Mouse (Mus musculus): ENCODE measurements around the gene Pde4d. TPM values are rescaled to one million over a fixed set of nuclear protein-coding genes. Genes with fewer than 3 reads are reported as not detected.

Pde4d gene
- total and polyA plus RNA-seq, 3 experiments, result 18.5 to 18.8 TPM; not detected in 1

- Histone ChIP-seq H3K27ac (ENCODE audit: control insufficient read depth, low read depth, low read length) (no peak overlapping the region), H3K27me3 (ENCODE audit: control insufficient read depth in 1 of 2, insufficient read depth in 2 of 2, low read length in 2 of 2) (no peaks in the 10 kb centered on the region), H3K9me3 (replicated peaks; ENCODE audit: insufficient read depth, low read length) (no peaks in the 10 kb centered on the region), H3K36me3 (ENCODE audit: control insufficient read depth in 1 of 2, insufficient read depth in 2 of 2, low read length in 2 of 2) (no peaks in the 10 kb centered on the region), H3K9ac (ENCODE audit: control insufficient read depth, low read depth, low read length, poor library complexity, severe bottlenecking) (no peak overlapping the region), H3K4me1 (ENCODE audit: control insufficient read depth in 1 of 2, insufficient read depth in 2 of 2, low read length in 2 of 2) (no peaks in the 10 kb centered on the region), H3K4me3 (ENCODE audit: control insufficient read depth in 1 of 2, insufficient read depth in 1 of 2, low read depth in 2 of 2, low read length in 2 of 2) (no peak overlapping the region), H3K79me2 (ENCODE audit: control insufficient read depth, insufficient read depth, low read length, poor library complexity) (no peaks in the 10 kb centered on the region)
- DNase-seq (ENCODE audit: low read depth, low spot score), result no peak
- TF ChIP-seq JUND (IDR thresholded peaks at IDR 0.05; ENCODE audit: low read depth, low read length) (no peak), BHLHE40 (IDR thresholded peaks at IDR 0.05; ENCODE audit: borderline replicate concordance, low read depth, low read length) (no peak), MAZ (IDR thresholded peaks at IDR 0.05; ENCODE audit: low read depth, low read length) (no peak), POLR2A (IDR thresholded peaks at IDR 0.05; ENCODE audit: control insufficient read depth in 1 of 2, insufficient read depth in 1 of 2, low read depth in 1 of 2, low read length in 2 of 2, poor library complexity in 1 of 2) (no peak), NELFE (IDR thresholded peaks at IDR 0.05; ENCODE audit: low read depth, low read length) (no peak), ELF1 (IDR thresholded peaks at IDR 0.05; ENCODE audit: low read depth, low read length) (no peak), MAX (IDR thresholded peaks at IDR 0.05; ENCODE audit: low read length) (no peak), ZKSCAN1 (IDR thresholded peaks at IDR 0.05; ENCODE audit: low read depth, low read length) (no peak), MAFK (IDR thresholded peaks at IDR 0.05; ENCODE audit: borderline replicate concordance, low read depth, low read length) (no peak), TCF12 (IDR thresholded peaks at IDR 0.05; ENCODE audit: low read depth, low read length) (no peak), POLR2AphosphoS2 (IDR thresholded peaks at IDR 0.05; ENCODE audit: low read length) (no peak), CHD2 (IDR thresholded peaks at IDR 0.05; ENCODE audit: low read length) (no peak), ZNF384 (IDR thresholded peaks at IDR 0.05; ENCODE audit: low read depth, low read length) (no peak), RCOR1 (IDR thresholded peaks at IDR 0.05; ENCODE audit: low read depth, low read length) (no peak), MYC (IDR thresholded peaks at IDR 0.05; ENCODE audit: low read depth, low read length) (no peak), ETS1 (IDR thresholded peaks at IDR 0.05; ENCODE audit: low read depth, low read length) (no peak), NRF1 (IDR thresholded peaks at IDR 0.05; ENCODE audit: insufficient read depth, low read depth, low read length, poor library complexity, severe bottlenecking) (no peak), ZMIZ1 (IDR thresholded peaks at IDR 0.05; ENCODE audit: low read depth, low read length) (no peak), GABPA (IDR thresholded peaks at IDR 0.05; ENCODE audit: low read depth, low read length) (no peak)
Measured at GRCm38 (mm10) chr13:108769465-108770056, 319.8 kb downstream of the Pde4d start.

- TF ChIP-seq RAD21 (IDR thresholded peaks at IDR 0.05; ENCODE audit: low read depth, low read length), result no peak
- TF ChIP-seq CHD2 (IDR thresholded peaks at IDR 0.05; ENCODE audit: low read length), result no peak
- no peak for TF ChIP-seq TCF12 (IDR thresholded peaks at IDR 0.05; ENCODE audit: low read depth, low read length)
- TF ChIP-seq GABPA (IDR thresholded peaks at IDR 0.05; ENCODE audit: low read depth, low read length), result no peak
- no peak for TF ChIP-seq ZKSCAN1 (IDR thresholded peaks at IDR 0.05; ENCODE audit: low read depth, low read length)
- TF ChIP-seq POLR2AphosphoS5 (IDR thresholded peaks at IDR 0.05; ENCODE audit: borderline replicate concordance, low read depth, low read length), result no peak
- TF ChIP-seq ZMIZ1 (IDR thresholded peaks at IDR 0.05; ENCODE audit: low read depth, low read length), result no peak
- no peak for TF ChIP-seq MXI1 (IDR thresholded peaks at IDR 0.05; ENCODE audit: low read depth, low read length)
- no peaks in the 10 kb centered on the region for H3K27me3 ChIP-seq (ENCODE audit: control insufficient read depth in 1 of 2, insufficient read depth in 2 of 2, low read length in 2 of 2)
- no peaks in the 10 kb centered on the region for H3K4me1 ChIP-seq (ENCODE audit: control insufficient read depth in 1 of 2, insufficient read depth in 2 of 2, low read length in 2 of 2)
- H3K9me3 ChIP-seq (replicated peaks; ENCODE audit: insufficient read depth, low read length), result no peaks in the 10 kb centered on the region
- H3K9ac ChIP-seq (ENCODE audit: control insufficient read depth, low read depth, low read length, poor library complexity, severe bottlenecking), result no peak overlapping the region
- no peaks in the 10 kb centered on the region for H3K36me3 ChIP-seq (ENCODE audit: control insufficient read depth in 1 of 2, insufficient read depth in 2 of 2, low read length in 2 of 2)
- H3K4me3 ChIP-seq (ENCODE audit: control insufficient read depth in 1 of 2, insufficient read depth in 1 of 2, low read depth in 2 of 2, low read length in 2 of 2), result no peak overlapping the region
- H3K27ac ChIP-seq (ENCODE audit: control insufficient read depth, low read depth, low read length), result no peak overlapping the region
- no peaks in the 10 kb centered on the region for H3K79me2 ChIP-seq (ENCODE audit: control insufficient read depth, insufficient read depth, low read length, poor library complexity)
- no peak for DNase-seq (ENCODE audit: low read depth, low spot score)
Measured at GRCm38 (mm10) chr13:108772386-108772785, 322.6 kb downstream of the Pde4d start.

All from MEL (cell line).